9 mouse cellular contexts compared by ENCODE assay signal in the genomic region with DNA sequence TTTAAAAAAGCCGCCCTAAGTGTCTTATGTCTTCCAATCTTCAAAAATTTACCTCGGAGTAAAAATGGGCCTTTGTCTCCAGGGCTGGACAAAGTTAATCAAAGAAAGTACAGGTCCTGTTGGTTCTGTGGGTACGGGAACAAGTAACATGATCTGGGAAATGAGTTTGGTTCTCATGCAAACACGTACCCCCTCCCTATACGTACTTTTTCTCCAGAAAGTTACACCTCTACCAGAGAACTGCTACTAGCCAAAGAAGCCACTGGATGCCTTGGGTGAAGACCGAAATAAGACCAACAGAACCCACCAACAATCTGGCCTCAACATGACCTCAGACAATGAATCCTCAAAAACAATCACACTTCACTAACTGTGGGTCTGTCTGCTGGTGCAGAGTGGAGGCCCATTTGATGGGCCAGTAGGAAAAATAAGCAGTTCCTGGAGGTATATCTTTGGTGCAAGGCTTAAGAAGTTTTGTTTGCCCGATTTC. TPM values are rescaled to one million over a fixed set of nuclear protein-coding genes. Genes with fewer than 3 reads are reported as not detected.
DNase-seq lines count a peak whose midpoint lies in the region; ATAC-seq and TF ChIP-seq lines count a peak whose summit lies in the region.
"Had no signal": no experiment of that assay in that cellular context is flagged by ENCODE, and none has a peak within 500 bp of the region (broad histone marks: within the 10 kb centered on the region; RNA-seq: fewer than 3 reads in every experiment).

No protein-coding gene starts in this region.

- no peak for DNase-seq in embryonic facial prominence, embryonic 10.5 days (ENCODE audit: low spot score)
- DNase-seq in hindbrain, embryonic 14.5 days (ENCODE audit: low spot score): no peak
- peak; percentile 21 for DNase-seq in retina, embryonic 14.5 days (ENCODE audit: low spot score)
- no peak for DNase-seq in spleen, postnatal 10 days (ENCODE audit: low spot score in 2 of 2)
- DNase-seq in lung, postnatal 10 days: no peak

- TF ChIP-seq CTCF in intestine, postnatal 0 days (IDR thresholded peaks at IDR 0.05; ENCODE audit: low read depth): no peak

- ATAC-seq in intestine, postnatal 0 days: no peak
- no peak for ATAC-seq in intestine, embryonic 16.5 days
- no peak for ATAC-seq in hindbrain, embryonic 14.5 days (ENCODE audit: low FRiP score)
- ATAC-seq: CD4-positive, CD25-positive, alpha-beta regulatory T cell, adult 4 months had no signal

- no peak overlapping the region for H3K4me2 ChIP-seq in intestine, postnatal 0 days (replicated peaks; ENCODE audit: low read depth)
- no peak overlapping the region for H3K4me2 ChIP-seq in intestine, embryonic 16.5 days (ENCODE audit: low read depth, low read length)
- 0 out of 2 replicates have a peak overlapping the region, but pooled peaks have one; percentile 58 for H3K4me2 ChIP-seq in hindbrain, embryonic 14.5 days (replicated peaks)

- WGBS in intestine, postnatal 0 days: 5% methylated on average over 7 of the region's 7 CpGs
- 5% methylated on average over 7 of the region's 7 CpGs for WGBS in intestine, embryonic 16.5 days
- WGBS in embryonic facial prominence, embryonic 10.5 days: 3% methylated on average over 7 of the region's 7 CpGs
- WGBS in hindbrain, embryonic 14.5 days: 6% methylated on average over 7 of the region's 7 CpGs

- no peak overlapping the region for H3K27ac ChIP-seq in intestine, postnatal 0 days (ENCODE audit: low read depth, low read length)
- H3K27ac ChIP-seq in intestine, embryonic 16.5 days (ENCODE audit: low read length): no peak overlapping the region
- 0 out of 2 replicates have a peak overlapping the region, but pooled peaks have one; percentile 94 for H3K27ac ChIP-seq in embryonic facial prominence, embryonic 10.5 days (replicated peaks)
- H3K27ac ChIP-seq in hindbrain, embryonic 14.5 days: no peak overlapping the region
- H3K27ac ChIP-seq: liver, embryonic 14.5 days had no signal

- H3K36me3 ChIP-seq in intestine, postnatal 0 days (ENCODE audit: control insufficient read depth, insufficient read depth): no peaks in the 10 kb centered on the region
- no peaks in the 10 kb centered on the region for H3K36me3 ChIP-seq in intestine, embryonic 16.5 days (ENCODE audit: control insufficient read depth, insufficient read depth, low read length)
- H3K36me3 ChIP-seq in embryonic facial prominence, embryonic 10.5 days (replicated peaks): peaks cover 19% of the 10 kb centered on the region
- no peaks in the 10 kb centered on the region for H3K36me3 ChIP-seq in hindbrain, embryonic 14.5 days (replicated peaks; ENCODE audit: control insufficient read depth, insufficient read depth)

- H3K9ac ChIP-seq in intestine, postnatal 0 days (ENCODE audit: low read depth, low read length): no peak overlapping the region
- H3K9ac ChIP-seq in intestine, embryonic 16.5 days (ENCODE audit: low read depth, low read length): no peak overlapping the region
- no peak overlapping the region for H3K9ac ChIP-seq in hindbrain, embryonic 14.5 days
- H3K9ac ChIP-seq: liver, embryonic 14.5 days had no signal

- H3K9me3 ChIP-seq in intestine, postnatal 0 days (ENCODE audit: control insufficient read depth): 0 out of 2 replicates have a peak, but pooled peaks cover 3% of the 10 kb centered on the region
- 0 out of 2 replicates have a peak, but pooled peaks cover 2% of the 10 kb centered on the region for H3K9me3 ChIP-seq in intestine, embryonic 16.5 days (ENCODE audit: control insufficient read depth, low read length)
- H3K9me3 ChIP-seq in embryonic facial prominence, embryonic 10.5 days: no peaks in the 10 kb centered on the region
- H3K9me3 ChIP-seq in hindbrain, embryonic 14.5 days (ENCODE audit: control insufficient read depth, low read length): no peaks in the 10 kb centered on the region

- H3K27me3 ChIP-seq in intestine, postnatal 0 days (replicated peaks; ENCODE audit: control insufficient read depth, insufficient read depth, low read length): peaks cover 97% of the 10 kb centered on the region
- peaks cover 83% of the 10 kb centered on the region for H3K27me3 ChIP-seq in intestine, embryonic 16.5 days (replicated peaks; ENCODE audit: control insufficient read depth, insufficient read depth, low read length)
- peaks cover 100% of the 10 kb centered on the region for H3K27me3 ChIP-seq in embryonic facial prominence, embryonic 10.5 days (replicated peaks; ENCODE audit: low read depth, poor library complexity, severe bottlenecking)
- peaks cover 91% of the 10 kb centered on the region for H3K27me3 ChIP-seq in hindbrain, embryonic 14.5 days (ENCODE audit: control insufficient read depth, insufficient read depth, low read length)

- H3K4me3 ChIP-seq in intestine, postnatal 0 days (ENCODE audit: low read depth, low read length): 0 out of 2 replicates have a peak overlapping the region, but pooled peaks have one; percentile 9
- no peak overlapping the region for H3K4me3 ChIP-seq in intestine, embryonic 16.5 days (ENCODE audit: low read length)
- H3K4me3 ChIP-seq in embryonic facial prominence, embryonic 10.5 days: peak overlapping the region; percentile 72
- no peak overlapping the region for H3K4me3 ChIP-seq in hindbrain, embryonic 14.5 days (replicated peaks; ENCODE audit: low read length)

- H3K4me1 ChIP-seq in intestine, postnatal 0 days (replicated peaks; ENCODE audit: control insufficient read depth, insufficient read depth, low read length): peaks cover 5% of the 10 kb centered on the region; the same call in 1 of the 2 replicates
- H3K4me1 ChIP-seq in intestine, embryonic 16.5 days (ENCODE audit: control insufficient read depth, insufficient read depth, low read length): peaks cover 20% of the 10 kb centered on the region
- H3K4me1 ChIP-seq in embryonic facial prominence, embryonic 10.5 days: peaks cover 87% of the 10 kb centered on the region
- H3K4me1 ChIP-seq in hindbrain, embryonic 14.5 days (replicated peaks; ENCODE audit: control insufficient read depth, insufficient read depth, low read length): peaks cover 15% of the 10 kb centered on the region; the same call in 1 of the 2 replicates

RNA-seq across cellular contexts. Expression of a gene that starts 0.8 kb away (rescaled TPM):
- polyA plus RNA-seq in intestine, postnatal 0 days (2015; fragmentation: Nextera tagmentation; extraction: Ambion mirVana): 0.89 and 1.3 TPM in 2 replicates
- 2.1 and 2.4 TPM in 2 replicates for polyA plus RNA-seq in intestine, embryonic 16.5 days (2015; fragmentation: Nextera tagmentation; extraction: Ambion mirVana)
- polyA plus RNA-seq in embryonic facial prominence, embryonic 10.5 days (2016; fragmentation: Nextera tagmentation; extraction: Ambion mirVana): 333 and 362 TPM in 2 replicates
- polyA plus RNA-seq in hindbrain, embryonic 14.5 days (2014; fragmentation: Nextera tagmentation; extraction: Ambion mirVana): 25.4 and 37.4 TPM in 2 replicates
- polyA plus RNA-seq: CD4-positive, CD25-positive, alpha-beta regulatory T cell, adult 4 months had no signal

Comparison
In these comparisons a context has a peak if more than half of its experiments do, and no peak if none do; other contexts are left out.
1. H3K4me3 ChIP-seq: peak in intestine, postnatal 0 days (single experiment) and embryonic facial prominence, embryonic 10.5 days (single experiment); none in intestine, embryonic 16.5 days (single experiment) and hindbrain, embryonic 14.5 days (single experiment).